Mouse (Mus musculus) layer of hippocampus, postnatal 14 days (tissue): ENCODE measurements around the gene Grm2. TPM values are rescaled to one million over a fixed set of nuclear protein-coding genes. Genes with fewer than 3 reads are reported as not detected.
"Not testable (repeated sequence)": the region's sequence is repeated elsewhere in the genome, so short reads cannot be mapped to it uniquely, and the experiment has no call there.

ENCODE experiments used
- DNase-seq, 2 experiments: peaks; one replicate each; pipeline ENCODE4 v3.0.0; 2021 to 2022; ENCODE audit warnings: low spot score in 2 of 2, mixed read lengths in 1 of 2
- total RNA-seq, 2 experiments: library from RNA; stranded (reverse); gene quantifications; 2 replicates each; pipeline ENCODE4 v1.2.3; 2021

Gene Grm2
- total RNA-seq, 2 experiments from 2014 or later, result 35.7 to 38.5 TPM

DNA sequence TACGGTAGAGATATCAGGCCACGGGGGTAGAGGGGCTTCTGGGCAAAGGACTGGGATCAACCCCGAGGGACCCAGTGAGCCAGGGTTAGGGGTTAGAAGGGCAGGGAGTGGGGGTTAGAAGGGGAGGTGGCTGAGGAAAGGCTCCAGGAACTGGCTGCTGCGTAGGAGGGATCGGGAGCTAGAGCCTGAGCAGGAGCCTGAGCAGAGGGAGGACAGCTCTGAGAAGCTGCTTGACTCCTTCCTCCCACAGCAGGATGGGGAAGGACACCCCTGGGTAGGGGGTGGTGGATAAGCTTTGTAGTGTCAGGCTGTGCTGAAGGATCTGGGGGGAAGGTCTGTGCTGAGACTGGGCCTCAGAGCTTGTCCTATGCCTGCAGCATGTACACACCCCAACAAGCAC is 938 bp upstream of the Grm2 start:
- no peak for DNase-seq

DNA sequence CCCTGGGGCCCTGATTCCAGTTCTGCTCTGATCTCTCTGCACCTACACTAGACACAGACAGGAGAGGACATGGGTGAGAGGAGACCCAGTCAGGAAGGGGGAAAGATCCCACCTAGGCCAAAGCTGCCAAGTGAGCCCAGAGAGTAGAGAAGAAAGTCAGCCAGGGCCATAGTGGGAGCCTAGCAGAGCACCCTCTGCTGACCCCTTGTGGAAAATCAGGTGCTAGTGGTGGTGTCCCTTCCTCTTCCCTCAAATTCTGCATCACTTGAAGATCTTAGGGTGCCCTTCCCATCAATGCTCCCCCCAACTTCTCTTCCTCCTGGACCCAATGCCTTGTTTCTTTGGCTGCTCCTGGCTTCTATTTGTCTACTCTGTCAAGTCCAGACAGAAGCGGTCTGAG is 3.2 kb downstream of the Grm2 start:
- DNase-seq, result peak in 1 of 2 experiments; percentile 28

DNA sequence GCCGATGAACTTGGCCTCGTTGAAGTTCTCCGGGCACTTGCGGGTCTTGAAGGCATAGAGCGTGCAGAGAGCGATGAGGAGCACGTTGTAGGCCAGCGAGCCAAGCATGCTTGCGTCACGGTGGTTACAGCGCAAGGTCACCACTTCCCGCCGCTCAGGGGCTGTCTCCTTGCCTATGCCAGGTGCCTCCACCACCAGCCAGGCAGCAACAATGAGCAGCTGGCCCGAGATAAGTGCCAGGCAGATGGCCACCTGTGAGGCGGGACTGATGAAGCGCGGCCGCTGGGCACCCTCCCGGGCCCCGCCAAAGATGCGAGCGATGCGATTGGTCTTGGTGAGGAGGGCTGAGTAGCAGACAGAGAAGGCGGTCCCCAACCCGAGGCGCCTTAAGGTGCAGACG is 8.7 kb downstream of the Grm2 start:
- DNase-seq, result no peak

DNA sequence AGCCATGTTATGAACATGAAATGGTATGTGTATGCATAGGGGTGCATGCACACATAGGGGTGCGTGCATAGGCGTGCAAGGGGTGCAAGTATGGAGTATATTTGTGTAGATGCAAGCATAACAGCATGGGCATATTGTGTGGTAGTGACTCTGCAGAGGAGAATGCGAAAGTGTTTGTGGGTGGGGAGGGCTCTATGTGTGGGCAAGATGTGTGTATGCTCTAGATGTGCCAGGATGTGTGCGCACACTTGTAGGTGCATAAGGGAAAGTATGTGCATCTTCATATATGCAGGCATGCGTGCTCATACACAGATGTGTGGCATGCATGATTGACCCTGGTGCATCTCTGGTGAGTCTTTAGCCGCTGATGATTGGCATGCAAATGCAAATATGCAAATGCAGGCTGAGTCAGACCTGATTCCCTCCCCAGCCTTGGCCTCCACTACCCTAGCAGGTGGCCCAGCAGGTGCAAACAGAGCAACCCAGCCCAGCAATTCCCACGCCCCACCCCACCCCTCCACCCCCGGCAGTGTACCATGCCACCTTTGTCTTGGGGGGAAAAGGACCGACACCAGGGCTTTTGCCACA is 10.1 kb downstream of the Grm2 start:
- DNase-seq, result peak in 1 of 2 experiments; percentile 63

DNA sequence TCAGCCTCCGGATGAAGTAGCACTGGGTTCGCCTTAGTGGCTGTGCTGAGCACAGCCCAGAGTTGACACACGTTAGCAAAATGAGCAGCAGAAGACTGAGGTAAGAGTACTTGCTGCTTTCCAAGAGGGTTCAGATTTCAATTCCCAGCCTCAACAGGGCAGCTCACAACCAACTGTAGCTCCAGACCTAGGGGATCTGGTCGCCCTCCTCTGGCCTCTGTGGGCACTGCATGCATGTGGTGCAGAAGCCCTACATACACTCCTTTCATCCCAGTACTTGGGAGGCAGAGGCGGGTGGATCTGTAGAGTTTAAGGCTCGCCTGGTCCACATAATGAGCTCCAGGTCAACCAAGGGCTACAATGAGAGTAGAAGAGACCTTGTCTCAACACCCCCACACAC is 12.1 kb downstream of the Grm2 start:
- DNase-seq, result no peak

DNA sequence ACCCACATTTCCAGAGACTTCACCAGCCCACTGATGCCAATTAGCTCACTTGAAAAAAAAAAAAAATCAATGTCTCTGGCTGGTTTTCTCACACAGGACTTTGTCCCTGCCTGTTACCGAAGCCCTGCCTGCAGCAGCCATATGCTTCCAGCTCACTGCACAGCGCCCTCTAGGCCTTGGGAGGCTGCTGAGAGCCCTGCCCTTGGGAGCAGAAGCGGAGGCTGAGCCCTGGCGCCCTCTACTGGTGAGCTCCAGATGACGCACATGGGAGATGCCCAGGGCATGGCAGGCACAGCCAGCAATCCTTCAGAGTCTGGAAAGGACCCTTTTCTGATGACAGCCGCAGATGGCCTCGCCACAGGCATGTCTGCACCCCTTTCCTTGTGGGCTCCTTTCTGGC is 12.8 kb downstream of the Grm2 start:
- peak; percentile 77 to 86 for DNase-seq

DNA sequence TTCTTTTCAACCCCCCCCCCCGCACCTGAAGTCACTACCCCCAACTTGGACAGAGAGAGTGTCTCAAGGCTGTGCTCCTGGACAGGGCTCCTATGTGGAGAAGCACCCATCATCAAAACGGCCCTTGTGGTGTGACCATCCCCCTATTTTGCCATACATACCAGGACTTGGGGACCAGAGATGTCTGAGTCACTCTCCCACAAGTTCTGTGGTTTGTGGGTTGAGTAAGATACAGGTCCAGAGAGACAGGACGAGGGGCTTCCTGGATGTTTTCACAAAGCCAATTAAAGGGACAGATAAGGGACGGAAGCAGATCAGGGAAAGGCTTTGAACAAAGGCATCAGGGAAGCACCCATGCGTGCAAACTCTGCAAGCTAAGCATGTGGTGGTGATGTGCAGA is 14.5 kb downstream of the Grm2 start:
- DNase-seq, result no peak

DNA sequence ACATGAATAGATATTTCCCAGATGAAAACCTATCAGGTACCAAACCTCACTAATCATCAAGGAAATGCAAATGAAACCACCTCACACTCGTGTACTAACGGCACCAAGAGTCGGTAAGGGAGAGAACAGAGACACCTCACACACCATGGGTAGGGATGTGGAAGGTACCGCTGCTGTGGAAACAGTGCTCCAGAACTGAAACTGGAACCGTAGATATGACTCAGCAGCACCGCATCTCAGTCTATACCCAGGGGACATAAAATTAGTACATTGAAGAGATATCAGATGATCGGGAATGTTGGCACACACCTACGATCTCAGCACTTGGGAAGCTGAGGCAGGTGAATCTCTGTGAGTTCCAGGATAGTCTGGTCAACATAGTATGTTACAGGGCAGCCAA is 17.7 kb downstream of the Grm2 start:
- no peak for DNase-seq

DNA sequence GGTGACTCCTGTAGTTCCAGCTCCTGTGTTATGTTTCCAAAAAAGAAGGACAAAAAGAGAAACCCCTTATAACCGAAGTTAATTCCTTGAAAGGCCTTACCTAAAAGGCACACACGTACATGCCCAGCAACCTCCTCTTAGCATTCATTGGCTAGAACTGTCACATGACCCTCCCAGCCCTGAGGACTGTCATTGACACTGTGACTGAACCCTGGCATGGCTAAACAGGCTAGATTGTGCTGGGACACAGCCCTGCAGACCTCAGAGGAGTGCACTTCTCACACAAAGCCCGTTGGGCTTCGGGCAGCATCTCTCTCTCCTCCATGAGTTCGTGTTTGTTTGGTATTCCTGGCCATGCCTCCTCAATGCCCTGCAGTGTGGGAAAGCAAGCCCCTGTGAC is 23.7 kb downstream of the Grm2 start:
- DNase-seq, result no peak

DNA sequence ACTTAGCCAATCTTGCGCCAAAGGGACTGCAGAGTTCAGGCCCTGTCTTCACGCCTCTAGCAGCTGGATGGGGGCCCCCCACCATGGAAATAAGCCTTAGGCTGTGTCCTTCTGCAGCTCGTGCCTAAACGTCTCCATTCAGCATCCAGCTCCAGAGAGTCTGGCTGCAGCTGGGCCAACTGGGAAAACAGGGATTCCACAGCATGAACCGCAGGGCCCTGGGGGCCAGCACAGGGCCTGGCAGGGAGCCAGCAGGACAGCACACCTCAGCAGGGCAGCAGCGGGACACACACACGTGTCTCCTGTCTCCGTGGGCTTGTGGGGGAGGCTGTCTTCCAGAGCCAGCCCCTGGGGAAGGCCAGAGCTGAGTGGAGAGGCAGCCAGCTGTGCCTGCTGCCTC is 28.1 kb downstream of the Grm2 start:
- not testable (repeated sequence) for DNase-seq

DNA sequence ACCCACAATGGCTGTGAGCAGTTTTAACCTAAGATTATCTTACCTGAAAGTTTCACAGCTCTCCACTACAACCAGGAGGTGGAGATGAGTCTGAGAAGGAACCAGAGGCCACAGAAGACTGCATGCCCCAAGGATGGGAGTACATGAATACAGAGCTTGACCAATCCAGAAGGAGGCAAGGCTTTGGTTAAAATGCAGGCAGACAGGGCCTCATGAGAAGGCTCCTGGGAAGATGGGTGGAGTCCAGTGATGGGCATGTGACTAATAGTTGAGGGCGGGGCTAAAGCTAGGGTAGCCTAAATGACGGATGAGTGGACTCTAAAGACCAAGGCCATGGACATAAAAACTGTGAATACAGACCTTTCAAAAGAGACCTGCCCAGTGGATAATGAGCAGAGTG is 29.6 kb downstream of the Grm2 start, which contains the start of gene Iqcf6:
TSS of gene Iqcf6 (plus strand) at position 301 of the 400 bp plus-strand sequence.
- no peak for DNase-seq

DNA sequence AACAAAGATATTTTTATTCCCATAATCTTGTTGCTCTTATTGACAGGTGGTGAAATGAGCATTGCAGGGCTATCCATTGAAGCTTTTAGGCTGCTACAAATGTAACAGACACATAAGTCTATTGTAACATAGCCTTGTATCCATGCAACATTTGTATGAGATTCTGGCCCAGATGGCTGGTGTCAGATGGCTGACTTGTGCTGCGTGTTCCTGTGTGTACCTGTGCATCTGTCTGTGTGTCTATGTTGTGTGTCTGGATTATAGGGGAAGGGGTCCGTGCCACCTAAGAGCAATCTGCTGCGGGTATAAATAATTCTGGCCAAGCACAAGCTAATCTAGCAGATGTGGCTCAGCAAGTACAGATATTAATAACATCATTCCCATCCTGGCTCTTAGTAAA is 38.4 kb downstream of the Grm2 start:
- DNase-seq, result peak; percentile 70 to 90

DNA sequence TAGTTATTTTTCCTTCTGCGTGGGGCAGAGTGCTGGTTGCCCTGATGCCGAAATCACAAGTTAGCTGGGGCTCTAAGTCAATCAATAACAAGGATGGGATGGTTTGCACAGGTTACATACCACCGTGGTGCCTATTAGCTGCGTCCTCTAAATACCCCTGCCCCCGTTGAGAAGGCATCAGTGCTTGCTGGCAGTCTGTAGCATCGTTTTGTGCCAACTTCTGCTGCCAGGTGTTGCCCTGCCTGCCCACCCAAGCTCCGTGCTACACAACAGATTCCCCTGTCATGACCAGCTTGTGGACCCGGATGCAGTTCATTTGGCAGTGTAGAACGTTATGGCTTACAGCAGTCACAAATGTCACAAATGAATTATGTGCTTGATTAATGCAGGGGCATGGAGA is 39.6 kb downstream of the Grm2 start:
- DNase-seq, result no peak

DNA sequence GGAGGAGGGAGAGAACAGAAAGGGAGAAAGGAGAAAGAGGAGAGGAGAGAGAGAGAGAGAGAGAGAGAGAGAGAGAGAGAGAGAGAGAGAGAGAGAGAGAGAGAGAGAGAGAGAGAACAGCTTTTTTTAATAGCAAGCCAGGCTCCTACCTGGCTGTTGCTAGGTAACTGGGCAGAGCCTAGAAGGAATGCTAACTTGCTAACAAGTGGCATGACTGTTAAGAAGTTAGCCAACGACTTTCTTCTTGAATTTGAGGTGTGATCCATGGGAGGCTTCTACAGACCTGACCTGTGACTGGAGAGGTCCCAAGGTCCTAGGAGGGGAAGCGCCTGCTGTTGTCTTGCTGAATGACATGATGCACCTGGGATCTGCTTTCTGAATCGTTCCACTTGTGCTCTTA is 41.3 kb downstream of the Grm2 start:
- no peak for DNase-seq

DNA sequence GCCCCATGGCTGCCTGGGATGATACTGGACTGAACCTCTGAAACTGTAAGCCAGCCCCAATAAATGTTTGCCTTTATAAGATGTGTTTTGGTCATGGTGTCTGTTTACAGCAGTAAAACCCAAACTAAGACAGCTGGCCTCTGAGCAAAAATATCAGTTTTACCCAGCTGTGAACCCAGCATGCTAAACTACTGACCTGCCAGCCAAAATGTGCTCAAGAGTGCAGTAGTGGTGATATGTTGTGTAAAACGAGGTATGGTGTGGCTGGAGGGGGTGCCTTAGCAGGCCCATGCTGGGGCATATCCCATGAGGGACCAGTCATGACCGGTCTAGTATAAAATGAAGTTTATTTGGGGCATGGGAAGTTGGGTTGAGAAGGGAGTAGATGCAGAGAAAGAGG is 41.9 kb downstream of the Grm2 start:
- no peak for DNase-seq

DNA sequence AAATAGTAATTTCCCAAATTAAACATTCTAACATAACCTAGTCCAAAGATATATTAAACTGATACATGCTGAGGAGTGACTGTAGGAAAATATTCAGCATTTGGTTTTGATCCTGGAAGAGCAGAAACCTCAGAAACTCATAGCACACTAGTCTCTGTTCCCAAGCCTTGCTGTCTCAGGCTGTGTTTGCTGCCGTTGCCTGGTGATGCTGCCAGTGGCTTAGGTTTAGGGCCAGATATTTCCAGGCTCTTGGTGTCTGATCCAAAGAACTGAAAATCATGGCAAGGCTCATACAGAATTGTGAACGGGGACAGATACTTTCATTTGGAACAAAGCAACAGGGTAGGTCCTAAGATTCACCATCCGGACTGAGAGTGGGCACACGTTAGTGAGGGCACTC is 45.2 kb downstream of the Grm2 start:
- peak in 1 of 2 experiments; percentile 45 for DNase-seq

DNA sequence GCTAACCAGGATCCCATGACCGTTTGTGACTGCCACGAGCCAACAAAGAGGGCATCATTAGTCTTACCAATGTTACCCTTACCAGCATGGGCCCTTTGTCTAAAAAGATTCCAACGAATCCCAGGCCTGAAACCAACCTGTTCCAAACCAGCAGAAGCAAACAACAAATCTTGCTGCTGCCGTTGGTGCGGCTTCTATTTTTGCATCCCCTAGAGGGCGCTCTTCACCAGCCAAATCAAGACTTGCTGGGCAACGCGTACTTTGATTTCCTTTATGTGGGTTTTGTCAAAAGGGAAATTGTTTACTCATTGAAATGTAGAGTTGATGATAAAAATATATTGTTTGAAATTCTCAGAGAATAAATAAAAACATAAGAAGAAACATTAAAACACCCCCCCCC is 55.3 kb downstream of the Grm2 start:
- DNase-seq, result peak; percentile 57 to 78

DNA sequence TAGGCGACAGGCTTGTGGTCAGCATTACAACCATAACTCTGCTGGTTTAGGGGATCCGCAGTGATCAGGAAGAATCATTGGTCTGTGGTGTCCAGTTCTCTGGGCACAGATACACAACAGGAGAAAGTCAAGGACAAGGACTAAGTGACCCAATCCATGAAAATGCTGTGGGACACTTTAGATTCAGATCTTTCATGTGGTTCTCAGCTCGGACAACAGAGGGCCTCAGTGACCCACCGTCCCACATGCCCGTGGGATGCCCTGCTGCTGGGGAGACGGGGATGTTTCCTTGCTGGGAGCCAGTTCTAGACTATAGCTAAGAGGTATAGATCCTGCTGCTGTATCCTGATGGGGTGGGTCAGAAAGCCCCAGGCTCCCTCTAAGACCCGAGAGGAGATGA is 57.4 kb downstream of the Grm2 start:
- no peak for DNase-seq

DNA sequence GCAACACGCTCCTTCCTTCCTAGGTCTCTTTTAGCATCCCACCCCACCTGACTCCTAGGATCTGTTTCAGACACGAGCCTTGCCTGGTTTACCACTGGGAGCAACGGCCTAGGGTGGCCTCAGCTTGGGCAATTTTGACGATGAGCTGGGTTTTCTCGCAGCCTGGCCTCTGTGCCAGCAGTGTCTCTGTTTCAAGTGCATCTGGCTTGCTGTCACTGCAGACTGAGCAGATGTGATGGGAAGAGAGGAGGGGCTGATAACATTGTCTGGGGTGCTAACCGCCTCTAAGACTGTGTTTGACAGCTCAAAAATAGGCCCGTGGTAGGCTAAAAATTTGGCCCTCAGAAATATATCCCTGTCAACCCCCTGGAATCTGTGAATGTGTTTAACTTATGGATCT is 60.0 kb downstream of the Grm2 start:
- no peak for DNase-seq

DNA sequence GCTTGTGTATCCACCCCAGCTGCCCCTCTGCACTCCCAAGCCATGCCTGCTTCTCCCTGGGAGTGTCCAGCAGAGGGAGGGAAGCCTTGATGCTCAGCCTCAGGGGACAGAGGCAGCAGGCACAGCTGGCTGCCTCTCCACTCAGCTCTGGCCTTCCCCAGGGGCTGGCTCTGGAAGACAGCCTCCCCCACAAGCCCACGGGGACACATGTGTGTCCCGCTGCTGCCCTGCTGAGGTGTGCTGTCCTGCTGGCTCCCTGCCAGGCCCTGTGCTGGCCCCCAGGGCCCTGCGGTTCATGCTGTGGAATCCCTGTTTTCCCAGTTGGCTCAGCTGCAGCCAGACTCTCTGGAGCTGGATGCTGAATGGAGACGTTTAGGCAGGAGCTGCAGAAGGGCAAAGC is 60.5 kb downstream of the Grm2 start:
- DNase-seq, result not testable (repeated sequence)
